Mouse (Mus musculus): ENCODE measurements at regions not wholly inside any gene's neighbourhood (a gene's known extent, or its start where the extent isn't known, plus 50 kb on each side); places are given as distances from the start of the nearest gene placed in this dataset.

DNA sequence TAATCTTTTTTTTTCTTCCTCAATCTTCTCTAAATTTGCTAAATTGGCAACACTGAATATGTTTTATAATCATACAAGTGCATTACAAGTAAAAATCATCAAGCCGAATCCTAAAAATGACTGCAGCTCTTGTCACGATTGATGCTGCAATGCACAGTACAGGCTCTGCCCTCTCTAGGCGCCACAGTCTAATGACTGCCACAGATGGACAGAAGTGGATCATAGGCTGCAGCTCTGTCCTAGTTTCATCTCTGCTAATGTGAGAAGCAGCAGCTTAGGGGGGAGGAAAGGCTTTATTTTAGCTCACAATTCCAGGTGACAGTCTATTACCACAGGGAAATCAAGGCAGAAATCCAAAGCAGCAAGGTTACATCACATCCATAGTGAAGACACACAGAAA is 560.8 kb downstream of the Cdk5rap2 start:
- TF ChIP-seq CTCF (conservative IDR thresholded peaks at IDR 0.05; ENCODE audit: low read length) (no peak), NANOG (IDR thresholded peaks at IDR 0.05; ENCODE audit: borderline replicate concordance, low read length) (no peak)

Data from E14TG2a.4 (cell line).